Mouse (Mus musculus) heart, postnatal 25 days (tissue): ENCODE results near the gene Kiss1r. TPM values are rescaled to one million over a fixed set of nuclear protein-coding genes. Genes with fewer than 3 reads are reported as not detected.
A peak's percentile ranks its signal among the peaks of the same experiment; 100 is the strongest.

Experiments
- DNase-seq: peaks from one replicate; pipeline ENCODE4 v3.0.0; 2022; ENCODE audit warnings: low spot score
- intact Hi-C: fragments of 180-260 bp; cut with DNase I; formaldehyde crosslinking; loops from one replicate; pipeline ENCODE4 v1.15.1; 2025
- total RNA-seq, 2 experiments: library from RNA; stranded (reverse); gene quantifications; 2 replicates each; pipeline ENCODE4 v1.2.3; 2021

Gene Kiss1r
- total RNA-seq, 2 experiments from 2014 or later = 0.14 to 0.18 TPM

DNA sequence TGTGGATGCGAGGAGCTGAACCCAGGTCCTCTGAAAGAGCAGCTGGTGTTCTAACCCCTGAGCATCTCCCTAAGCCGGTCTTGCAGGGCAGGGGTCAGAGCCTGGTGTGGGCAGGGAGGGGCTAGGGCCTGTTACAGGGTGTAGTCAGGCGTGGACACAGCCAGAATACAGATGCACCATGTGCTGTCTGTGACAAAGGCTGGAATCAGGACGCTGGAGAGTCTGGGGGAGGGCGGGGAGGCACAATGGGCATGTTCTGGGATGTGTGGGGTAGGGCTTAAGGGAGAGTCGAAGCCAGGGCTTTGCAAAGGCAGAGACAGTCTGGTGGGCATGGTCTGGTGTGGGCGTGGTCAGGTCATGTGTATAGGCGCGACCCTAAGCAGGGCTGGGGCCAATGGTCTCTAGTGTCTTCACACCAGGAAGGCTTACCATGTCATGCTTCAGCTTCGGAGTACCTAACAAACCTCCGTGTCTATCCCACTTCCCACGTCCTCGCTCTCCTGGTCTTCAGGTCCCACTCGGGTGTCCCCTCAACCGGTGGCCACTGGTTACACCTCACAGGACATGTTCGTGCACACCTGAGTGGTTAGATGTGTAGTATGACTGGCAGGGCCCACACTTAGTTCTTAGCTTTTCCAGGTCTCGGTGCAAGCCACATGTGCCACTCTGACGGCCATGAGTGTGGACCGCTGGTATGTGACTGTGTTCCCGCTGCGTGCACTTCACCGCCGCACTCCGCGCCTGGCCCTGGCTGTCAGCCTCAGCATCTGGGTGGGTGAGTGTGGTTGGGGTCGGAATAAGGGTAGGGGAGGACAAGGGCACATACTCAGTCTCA lies 3.5 kb downstream of the Kiss1r start:
- intact Hi-C loops = no loop called here
- no peak for DNase-seq

DNA sequence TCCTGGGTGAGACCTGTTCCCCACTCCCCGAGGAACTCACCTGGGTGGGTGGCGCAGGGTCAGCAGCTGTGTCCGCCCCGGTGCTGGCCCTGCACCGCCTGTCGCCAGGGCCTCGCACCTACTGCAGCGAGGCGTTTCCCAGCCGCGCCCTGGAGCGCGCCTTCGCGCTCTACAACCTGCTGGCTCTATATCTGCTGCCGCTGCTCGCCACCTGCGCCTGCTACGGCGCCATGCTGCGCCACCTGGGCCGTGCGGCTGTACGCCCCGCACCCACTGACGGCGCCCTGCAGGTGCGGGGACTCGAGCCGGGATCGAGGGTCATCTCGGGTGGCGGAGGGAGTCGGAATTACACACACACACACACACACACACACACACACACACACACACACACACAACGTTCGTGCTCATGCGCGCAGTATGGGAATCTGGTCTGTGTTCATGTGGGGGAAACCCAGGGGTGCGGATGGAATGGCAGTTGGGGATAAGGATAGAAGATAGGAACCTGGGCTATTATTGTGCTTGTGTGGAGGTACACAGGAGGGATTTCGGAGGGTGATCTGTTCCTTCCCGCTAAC lies 4.3 kb downstream of the Kiss1r start, which contains the start of gene R3hdm4:
Gene R3hdm4, minus strand, starts transcription at position 251 of the 578 bp plus-strand sequence.
- intact Hi-C loops = no loop called here
- DNase-seq = no peak

DNA sequence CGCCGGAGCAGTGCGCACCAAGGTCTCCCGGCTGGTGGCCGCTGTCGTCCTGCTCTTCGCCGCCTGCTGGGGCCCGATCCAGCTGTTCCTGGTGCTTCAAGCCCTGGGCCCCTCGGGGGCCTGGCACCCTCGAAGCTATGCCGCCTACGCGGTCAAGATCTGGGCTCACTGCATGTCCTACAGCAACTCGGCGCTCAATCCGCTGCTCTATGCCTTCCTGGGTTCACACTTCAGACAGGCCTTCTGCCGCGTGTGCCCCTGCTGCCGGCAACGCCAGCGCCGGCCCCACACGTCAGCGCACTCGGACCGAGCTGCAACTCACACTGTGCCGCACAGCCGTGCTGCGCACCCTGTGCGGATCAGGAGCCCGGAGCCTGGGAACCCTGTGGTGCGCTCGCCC lies 4.8 kb downstream of the Kiss1r start:
- no peak for DNase-seq
- intact Hi-C loops = no loop called here

DNA sequence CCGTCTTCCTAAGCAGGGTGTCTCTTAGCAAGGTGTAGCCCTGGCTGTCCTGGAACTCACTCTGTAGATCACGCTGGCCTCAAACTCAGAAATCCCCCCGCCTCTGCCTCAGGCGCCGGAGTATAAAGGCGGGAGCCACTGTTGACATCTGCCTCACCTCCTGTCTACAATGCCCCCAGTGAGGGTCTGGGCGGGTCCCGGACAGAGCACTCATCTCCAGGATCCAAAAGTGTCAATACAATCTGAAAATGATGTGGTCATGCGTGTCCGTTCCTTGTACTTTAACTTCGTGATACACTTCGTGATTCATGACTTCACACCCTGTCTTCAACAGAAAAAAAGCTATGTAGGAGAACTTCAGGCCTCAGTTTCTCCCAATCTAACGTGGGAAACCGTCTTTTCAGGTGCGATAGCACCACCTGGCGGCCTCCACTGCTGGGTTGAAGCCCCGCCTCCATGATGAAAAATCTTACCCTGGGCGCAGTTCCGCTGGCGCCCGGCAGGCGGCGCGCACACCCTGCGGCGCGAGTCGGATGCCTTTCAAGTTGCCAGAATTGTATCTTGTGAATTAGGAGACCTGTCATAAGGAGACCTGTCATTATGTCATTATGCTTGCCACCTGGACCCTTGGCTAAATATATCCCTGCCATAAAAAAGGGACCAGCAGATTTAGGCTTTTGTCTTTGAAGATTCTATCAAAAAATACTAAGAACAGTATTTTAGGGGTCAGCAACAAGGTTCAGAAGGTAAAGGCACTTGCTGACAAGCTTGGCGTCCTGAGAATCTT lies 8.4 kb downstream of the Kiss1r start:
- intact Hi-C loops = loop anchor here (1.0 to 2.0 kb wide), 4 partner anchors 33 to 90 kb away; no protein-coding TSS in a partner anchor
- DNase-seq = peak; percentile 77

DNA sequence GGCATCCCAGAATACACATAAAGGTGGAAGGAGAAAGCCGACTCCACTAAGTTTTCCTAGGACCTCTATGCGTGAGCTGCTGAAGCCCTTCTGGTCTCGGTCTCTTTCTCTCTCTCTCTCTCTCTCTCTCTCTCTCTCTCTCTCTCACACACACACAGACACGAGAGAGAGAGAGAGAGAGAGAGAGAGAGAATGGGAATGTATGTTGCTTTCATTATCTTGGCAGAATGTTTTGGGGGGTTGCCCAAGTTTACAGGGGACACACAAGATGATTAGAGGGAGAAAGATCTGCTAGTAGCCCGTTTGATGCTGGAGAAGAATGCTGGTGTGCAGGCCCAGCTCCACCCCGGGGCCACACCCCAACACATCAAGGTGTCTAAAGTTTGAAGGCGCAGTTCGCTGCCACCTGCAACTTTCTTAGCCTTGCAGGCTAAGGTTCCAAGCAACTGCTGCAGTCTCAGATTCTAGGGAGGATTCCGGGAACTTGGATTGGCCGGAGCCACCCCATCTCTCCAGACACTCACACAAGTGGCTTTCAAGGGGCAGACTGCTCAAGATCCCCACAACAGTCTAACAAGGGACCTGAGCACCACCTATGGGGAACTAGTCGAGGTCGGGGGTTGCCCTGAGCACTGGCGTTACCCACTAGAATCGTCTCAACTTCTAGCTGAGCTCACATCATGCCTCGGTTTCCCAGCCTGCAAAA lies 9.2 kb downstream of the Kiss1r start:
- intact Hi-C loops = loop anchor here (1.0 to 2.0 kb wide), 5 partner anchors 32 to 191 kb away; no protein-coding TSS in a partner anchor
- no peak for DNase-seq

DNA sequence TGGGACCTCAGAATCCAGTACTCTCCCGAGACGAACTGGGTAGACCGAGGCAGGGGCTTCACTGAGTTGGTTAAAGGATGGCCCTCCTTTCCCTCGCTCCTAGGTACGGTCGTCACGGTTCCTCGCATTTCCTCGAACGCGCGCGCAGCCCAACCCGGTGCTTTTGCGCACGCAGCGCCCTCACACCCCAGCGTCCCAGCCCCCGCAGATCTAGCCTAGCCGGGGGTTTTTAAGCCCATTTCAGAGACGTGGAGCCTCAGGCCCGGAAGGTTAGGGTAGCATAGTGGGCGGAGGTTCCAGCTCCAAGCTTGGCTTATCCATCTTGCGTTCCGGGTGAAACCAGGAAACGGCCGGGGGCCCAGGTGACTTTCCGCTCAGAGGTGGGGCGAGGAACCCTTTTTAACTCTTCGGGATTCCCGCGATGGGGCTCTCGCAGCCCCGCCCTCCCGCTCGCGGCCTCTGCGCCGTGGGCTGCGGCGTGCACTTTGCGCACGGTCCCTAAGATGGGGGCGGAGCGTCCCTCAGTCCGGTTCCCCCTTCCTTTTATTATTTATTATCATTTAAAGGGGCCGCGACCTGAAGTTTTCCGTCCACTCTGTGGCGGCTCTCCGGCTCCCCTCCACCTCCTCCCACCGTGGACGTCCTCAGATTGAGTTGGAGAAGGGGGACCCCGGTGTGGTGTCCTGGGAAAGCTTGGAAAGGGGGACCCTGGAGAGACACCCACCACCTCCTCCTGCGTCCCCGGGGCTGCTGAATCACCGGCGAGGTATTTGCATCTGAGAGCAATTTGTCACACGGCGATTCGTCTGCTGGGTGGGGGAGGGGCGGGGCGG lies 9.9 kb downstream of the Kiss1r start, which contains the start of gene Arid3a:
Gene Arid3a, plus strand, starts transcription at position 553 of the 833 bp plus-strand sequence.
- intact Hi-C loops = loop anchor here (2.0 kb wide), 1 partner anchor 190 kb away; no protein-coding TSS in a partner anchor
- DNase-seq = peak; percentile 80

DNA sequence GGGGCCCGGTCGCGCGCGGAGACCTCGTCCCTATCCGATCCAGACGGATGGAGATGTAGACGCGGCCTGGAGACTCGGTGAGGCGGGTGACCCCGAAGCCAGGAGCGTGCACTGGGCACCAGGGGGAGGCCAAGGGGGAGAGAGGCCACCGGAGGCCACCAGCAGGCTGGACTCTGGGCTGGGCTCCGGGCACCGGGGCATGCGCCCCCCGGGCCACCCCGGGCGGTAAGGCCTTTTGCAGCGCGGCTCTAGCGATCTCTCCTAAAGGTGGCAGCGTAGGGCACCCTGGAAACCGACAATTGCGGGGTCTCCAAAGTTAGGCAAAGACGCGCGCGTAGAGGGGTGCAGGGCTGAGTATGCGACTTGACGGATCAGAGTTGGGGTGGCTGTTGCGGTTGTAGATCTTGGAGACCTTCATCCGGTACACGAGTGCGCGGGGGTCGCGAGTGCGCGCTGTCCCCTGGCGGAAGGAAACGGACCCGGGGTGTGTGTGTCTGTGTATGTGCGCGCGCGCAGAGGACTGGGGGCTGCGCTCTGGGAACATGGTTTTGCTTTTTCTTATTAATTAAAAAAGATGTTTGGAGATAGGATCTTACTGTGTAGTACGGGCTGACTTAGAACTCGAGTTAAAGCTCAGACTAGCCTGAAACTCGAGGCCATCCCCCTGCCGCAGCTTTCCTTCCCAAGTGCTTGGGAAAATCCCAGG lies 10.7 kb downstream of the Kiss1r start:
- no peak for DNase-seq
- intact Hi-C loops = loop anchor here (2.0 kb wide), 1 partner anchor 189 kb away; no protein-coding TSS in a partner anchor

DNA sequence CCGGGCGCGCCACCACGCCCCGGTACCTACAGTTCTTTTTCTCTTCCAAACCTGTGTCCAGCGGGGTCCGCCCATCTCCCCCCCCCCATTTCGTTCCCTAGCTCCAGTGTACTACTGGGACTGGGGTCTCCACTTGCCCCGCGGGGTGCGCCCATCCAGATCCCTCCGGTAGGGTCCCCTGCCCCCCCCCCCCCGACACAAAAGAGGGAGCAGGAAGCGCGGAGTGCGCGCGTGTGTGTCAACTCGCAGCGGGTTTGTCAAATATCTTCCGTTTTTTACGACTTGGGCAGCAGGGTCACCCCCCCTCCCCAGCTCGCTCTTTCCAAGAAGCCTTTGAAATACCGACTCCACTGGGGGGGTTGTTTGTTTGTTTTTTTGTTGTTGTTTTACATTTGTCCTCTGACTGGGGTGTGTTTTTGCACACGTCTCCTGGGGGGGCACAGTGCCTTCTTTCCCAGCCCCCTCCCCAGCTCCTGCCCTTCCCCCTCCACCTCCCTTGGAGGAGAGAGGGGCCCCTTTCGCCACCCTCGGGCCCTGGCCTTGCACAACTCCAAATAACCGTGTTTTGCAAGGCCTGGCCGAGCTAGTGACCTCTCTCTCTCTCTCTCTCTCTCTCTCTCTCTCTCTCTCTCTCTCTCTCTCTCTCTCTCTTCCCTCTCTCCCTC lies 11.4 kb downstream of the Kiss1r start:
- DNase-seq = no peak
- intact Hi-C loops = no loop called here

DNA sequence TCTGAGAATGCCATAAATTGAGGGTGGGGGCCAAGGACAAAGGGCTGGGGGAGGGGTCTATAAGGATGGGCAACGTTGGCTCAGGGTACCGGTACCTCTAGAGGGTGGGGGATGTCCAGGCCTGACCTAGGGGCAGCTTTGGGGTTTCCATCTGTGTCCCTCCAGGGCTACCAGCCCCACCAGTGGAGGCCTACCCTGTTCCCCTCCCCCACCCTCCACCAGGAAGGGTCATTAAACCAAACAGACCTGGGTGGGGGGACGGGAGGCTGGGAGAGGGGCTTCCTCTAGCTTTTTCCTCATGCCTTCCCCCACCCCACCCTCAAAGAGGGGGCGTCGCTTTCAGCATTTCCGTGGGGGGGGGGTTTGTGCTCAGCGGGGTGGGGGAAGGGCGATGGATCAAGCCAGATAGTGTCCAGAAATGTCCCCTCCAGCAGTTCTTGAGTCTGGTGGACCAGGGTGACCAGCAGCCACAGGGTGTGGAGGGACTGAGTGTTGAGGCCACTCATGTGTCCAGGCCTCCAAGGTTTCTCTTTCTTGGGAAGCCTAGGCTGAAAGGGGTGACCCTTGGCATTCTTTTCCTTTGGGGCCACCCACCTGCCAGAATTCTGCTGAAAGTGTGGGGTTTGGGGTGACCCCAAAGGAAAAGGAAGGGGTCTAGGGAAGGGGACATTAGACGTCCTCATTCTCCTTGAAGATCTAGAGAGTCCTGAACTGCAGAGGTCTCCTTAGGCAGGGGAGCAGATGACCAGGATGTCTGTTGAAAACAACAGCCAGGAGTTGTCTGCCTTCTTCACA lies 12.3 kb downstream of the Kiss1r start:
- no peak for DNase-seq
- intact Hi-C loops = no loop called here

DNA sequence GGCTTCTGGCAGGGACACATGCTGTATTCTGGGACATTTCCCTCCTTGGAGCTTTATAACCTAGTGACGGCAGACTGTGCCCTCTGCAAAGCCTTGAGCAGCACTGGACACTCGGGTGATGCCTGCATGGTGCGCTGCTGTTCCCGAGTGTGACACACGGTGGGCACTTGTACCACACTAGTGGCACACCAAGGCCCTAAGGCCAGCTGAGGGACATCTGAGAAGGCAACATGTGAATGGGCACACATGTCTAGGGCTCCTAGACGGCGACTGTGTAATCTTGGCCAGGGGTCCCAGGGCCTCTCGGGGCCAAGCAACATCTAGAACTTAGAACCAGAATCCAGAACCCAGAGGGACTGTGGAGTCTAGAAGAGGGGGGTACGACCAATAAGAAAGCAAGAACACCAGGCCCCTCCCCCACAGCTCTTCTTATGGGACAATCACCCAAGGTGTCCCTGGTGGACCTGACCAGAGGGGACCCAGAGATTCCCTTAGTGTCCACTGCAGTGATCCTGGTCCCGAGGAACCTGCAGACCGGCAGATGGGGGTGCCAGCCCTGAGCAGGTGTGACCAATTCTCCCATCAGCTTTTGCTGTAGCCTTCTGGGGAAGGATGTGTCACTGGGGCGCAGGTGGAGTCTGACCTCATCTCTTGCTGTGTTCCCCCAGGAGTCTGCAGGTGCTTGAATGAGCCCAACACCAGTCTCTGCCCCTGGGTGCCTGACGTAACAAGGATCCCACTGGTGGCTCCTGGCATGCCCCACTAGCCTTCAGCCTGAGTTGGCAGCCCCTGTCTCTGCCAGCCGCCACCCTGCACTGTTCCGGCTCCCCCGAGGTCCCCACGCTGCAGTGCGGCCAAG lies 13.4 kb downstream of the Kiss1r start:
- DNase-seq = no peak
- intact Hi-C loops = no loop called here

DNA sequence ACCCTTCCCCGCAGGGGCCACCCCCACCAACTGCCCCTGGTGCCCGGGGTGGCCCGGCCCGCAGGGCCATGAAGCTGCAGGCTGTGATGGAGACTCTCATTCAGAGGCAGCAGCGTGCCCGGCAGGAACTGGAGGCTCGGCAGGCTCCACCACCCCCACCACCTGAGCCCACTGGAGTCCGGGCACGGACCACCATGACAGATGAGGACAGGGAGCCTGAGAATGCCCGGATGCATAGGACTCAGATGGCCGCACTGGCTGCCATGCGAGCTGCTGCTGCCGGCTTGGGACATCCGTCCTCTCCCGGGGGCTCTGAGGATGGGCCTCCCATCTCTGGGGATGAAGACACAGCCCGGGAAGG lies 14.0 kb downstream of the Kiss1r start:
- intact Hi-C loops = no loop called here
- no peak for DNase-seq

DNA sequence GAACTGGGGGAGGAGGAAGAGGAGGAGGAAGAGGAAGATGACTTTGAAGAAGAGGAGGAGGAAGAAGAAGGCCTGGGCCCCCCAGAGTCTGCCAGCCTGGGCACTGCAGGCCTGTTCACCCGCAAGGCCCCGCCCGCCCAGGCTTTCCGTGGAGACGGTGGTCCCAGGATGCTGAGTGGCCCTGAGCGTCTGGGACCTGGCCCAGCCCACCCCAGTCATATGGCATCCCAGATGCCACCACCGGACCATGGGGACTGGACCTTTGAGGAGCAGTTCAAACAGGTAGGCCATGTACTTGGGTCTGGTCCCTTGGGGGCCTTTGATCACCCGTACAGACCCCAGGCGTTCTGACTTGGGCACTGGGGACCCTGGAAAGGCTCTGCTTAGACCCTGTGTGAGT lies 15.0 kb downstream of the Kiss1r start:
- no peak for DNase-seq
- intact Hi-C loops = no loop called here

DNA sequence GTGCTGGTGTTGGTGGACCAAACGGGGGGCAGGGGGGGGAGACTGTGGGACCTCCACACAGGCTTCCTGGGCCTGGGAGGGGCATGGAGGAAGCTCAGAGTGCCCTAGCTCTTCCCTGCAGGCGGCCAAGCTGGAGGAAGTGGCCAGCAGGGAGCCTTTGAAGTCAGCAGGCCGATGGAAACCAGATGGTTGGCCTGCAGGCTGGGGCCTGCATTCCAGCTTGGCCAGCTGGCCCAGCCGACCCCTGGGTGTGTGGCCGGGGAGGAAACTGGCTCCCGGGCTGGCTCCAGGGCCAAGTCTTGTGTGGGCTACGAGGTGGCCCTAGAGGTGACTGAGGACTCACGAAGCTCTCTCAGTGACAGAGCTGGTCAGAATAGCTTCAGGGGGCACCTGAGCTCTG lies 16.0 kb downstream of the Kiss1r start:
- intact Hi-C loops = no loop called here
- peak; percentile 73 for DNase-seq

DNA sequence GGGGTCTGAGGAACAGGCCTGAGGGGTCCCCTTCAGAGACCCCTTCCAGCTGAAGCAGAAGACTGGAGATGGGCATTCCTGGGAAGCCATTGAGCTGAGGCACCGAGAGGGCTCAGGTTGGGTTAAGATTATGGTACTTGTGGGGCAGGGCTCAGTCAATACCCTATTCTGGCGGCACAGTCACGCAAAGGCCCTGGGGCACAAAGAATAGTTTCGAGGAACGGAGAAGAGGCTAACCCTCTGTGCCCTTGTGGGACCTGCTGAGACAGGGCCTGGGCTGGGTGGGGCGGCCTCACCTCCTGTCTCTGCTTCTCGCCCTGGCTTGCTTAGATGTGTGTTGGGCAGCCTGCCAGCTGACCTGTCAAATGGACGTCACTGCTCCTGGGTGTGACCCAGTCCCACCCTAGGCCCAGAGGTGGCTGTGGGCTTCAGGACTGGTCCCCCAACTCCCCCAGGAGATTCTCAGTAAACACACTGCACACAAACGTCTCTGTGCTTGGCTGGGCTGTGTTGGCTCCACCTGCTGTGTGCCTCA lies 16.4 kb downstream of the Kiss1r start:
- no peak for DNase-seq
- intact Hi-C loops = no loop called here

DNA sequence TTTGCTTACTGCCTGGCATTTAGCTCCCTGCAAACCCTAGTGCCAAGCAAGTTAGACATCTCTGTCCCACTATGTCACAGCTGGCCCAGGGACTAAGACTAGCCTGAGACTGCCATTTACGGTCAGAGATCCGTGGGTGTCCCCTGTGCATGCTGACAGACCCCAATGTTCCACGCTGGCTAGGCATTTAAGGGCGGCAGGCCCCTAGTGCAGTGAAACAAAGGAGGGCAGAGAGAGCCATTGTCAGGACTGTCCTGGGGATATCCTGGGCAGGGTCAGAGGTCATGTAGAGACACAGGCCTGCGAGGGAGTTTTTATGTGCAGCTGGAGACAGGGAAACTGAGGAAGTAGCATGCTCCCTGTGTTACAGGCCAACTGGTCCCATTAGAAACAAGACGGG lies 17.1 kb downstream of the Kiss1r start:
- intact Hi-C loops = no loop called here
- DNase-seq = no peak

DNA sequence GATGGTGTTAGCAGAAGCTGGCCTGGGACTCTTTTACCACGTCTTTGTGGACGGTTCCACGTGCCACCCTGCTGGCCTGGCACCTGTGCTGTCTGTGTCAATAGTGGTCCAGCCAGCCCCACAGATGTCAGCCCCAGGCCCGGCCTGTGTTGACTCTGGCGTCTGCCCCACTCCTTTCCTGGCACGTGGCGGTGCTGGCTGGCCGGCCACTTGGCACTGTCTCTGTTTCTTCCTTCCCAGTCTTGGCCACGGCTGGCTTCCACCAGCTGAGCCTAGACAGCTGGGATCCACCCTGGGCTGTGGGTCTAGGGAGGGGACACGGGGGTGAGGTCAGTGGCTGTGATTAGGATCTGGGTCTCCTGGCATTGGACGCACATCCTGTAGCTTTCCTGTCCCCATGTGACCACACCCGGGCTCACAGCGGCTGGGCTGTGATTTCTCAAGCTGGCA lies 17.5 kb downstream of the Kiss1r start:
- intact Hi-C loops = no loop called here
- peak; percentile 90 for DNase-seq
